Mouse (Mus musculus): ENCODE data around the gene Il25.
"Not testable (repeated sequence)": the region's sequence is repeated elsewhere in the genome, so short reads cannot be mapped to it uniquely, and the experiment has no call there.

Gene Il25

GRCm38 (mm10) chr14:54955481-54955880 is 23.0 kb downstream of the Il25 start:
- DNase-seq: no peak

GRCm38 (mm10) chr14:54956533-54956932 is 24.0 kb downstream of the Il25 start:
- no peak for DNase-seq

GRCm38 (mm10) chr14:54958503-54958902 is 26.0 kb downstream of the Il25 start:
- DNase-seq: no peak

- no peak for DNase-seq
Observed at GRCm38 (mm10) chr14:54959197-54959596, 26.7 kb downstream of the Il25 start.

- not testable (repeated sequence) for DNase-seq
Observed at GRCm38 (mm10) chr14:54959853-54960613, 27.5 kb downstream of the Il25 start.

- no peak for DNase-seq
Observed at GRCm38 (mm10) chr14:54960769-54961168, 28.3 kb downstream of the Il25 start.

GRCm38 (mm10) chr14:54961487-54961886 is 29.0 kb downstream of the Il25 start:
- DNase-seq: no peak

- DNase-seq: no peak
Observed at GRCm38 (mm10) chr14:54962714-54963113, 30.2 kb downstream of the Il25 start.

- no peak for DNase-seq
Observed at GRCm38 (mm10) chr14:54963727-54964126, 31.2 kb downstream of the Il25 start.

GRCm38 (mm10) chr14:54965044-54965443 is 32.5 kb downstream of the Il25 start:
- no peak for DNase-seq

- DNase-seq: no peak
Observed at GRCm38 (mm10) chr14:54965631-54966030, 33.1 kb downstream of the Il25 start.

- no peak for DNase-seq
Observed at GRCm38 (mm10) chr14:54966320-54966977, 34.0 kb downstream of the Il25 start, which contains the start of gene Myh6. Gene Myh6, minus strand, starts transcription at chr14:54966927.

- no peak for DNase-seq
Observed at GRCm38 (mm10) chr14:54967874-54968273, 35.4 kb downstream of the Il25 start.

- no peak for DNase-seq
Observed at GRCm38 (mm10) chr14:54968344-54968743, 35.8 kb downstream of the Il25 start.

GRCm38 (mm10) chr14:54972786-54973185 is 40.3 kb downstream of the Il25 start:
- not testable (repeated sequence) for DNase-seq

- peak; percentile 42 for DNase-seq
Observed at GRCm38 (mm10) chr14:54974068-54974791, 41.7 kb downstream of the Il25 start.

GRCm38 (mm10) chr14:54976633-54977032 is 44.1 kb downstream of the Il25 start, which contains the start of gene Gm17428:
Gene Gm17428, plus strand, starts transcription at chr14:54976933.
- no peak for DNase-seq

- no peak for DNase-seq
Observed at GRCm38 (mm10) chr14:54978664-54979063, 46.2 kb downstream of the Il25 start.

- DNase-seq: no peak
Observed at GRCm38 (mm10) chr14:54981934-54982333, 49.4 kb downstream of the Il25 start.

Data from right cerebral cortex, postnatal 4 days (tissue).